Mouse (Mus musculus) layer of hippocampus, adult 8-10 months (tissue): ENCODE results near the gene Bbs12. TPM values are rescaled to one million over a fixed set of nuclear protein-coding genes. Genes with fewer than 3 reads are reported as not detected.

ENCODE experiments used
- total RNA-seq, 4 experiments: library from RNA; stranded (reverse); gene quantifications; 2 replicates each; pipeline ENCODE4 v1.2.4; 2022

Bbs12 gene
- total RNA-seq, 4 experiments from 2014 or later = 5.2 to 6.5 (median 6.3) TPM

Other genes starting within 250 kb of the Bbs12 start
- not detected for gene Adad1, start 249.0 kb upstream of the Bbs12 start, total RNA-seq
- gene Il2, start 186.6 kb upstream of the Bbs12 start, total RNA-seq = not detected
- under 1 TPM in 1 of 4 experiments, not detected in 3; 0.17 TPM for gene Il21, start 79.9 kb upstream of the Bbs12 start, total RNA-seq
- 10 to 100 TPM in 3 of 4 experiments, 1 to 10 TPM in 1; 8.8 to 17.9 (median 14.4) TPM for gene Cetn4, start 154 bp downstream of the Bbs12 start, total RNA-seq
- gene Fgf2, start 35.8 kb downstream of the Bbs12 start, total RNA-seq = 10 to 100 TPM in 2 of 4 experiments, 1 to 10 TPM in 2; 9.0 to 14.2 (median 10.9) TPM
- 10 to 100 TPM; 21.9 to 28.1 (median 24.4) TPM for gene Spata5, start 107.3 kb downstream of the Bbs12 start, total RNA-seq
- 1 to 10 TPM; 4.7 to 8.2 (median 5.4) TPM for gene Nudt6, start 107.7 kb downstream of the Bbs12 start, total RNA-seq